Mouse (Mus musculus) limb, embryonic 10.5 days (tissue): ENCODE data around the gene Dhx29. TPM values are rescaled to one million over a fixed set of nuclear protein-coding genes. Genes with fewer than 3 reads are reported as not detected.

Experiments
- DNase-seq: peaks from one replicate; pipeline ENCODE4 v3.0.0-alpha.2; 2017; ENCODE audit warnings: low spot score
- H3K27ac ChIP-seq: fragments of 300-500 bp; sonication (generic); 2 replicates; pipeline ENCODE4 v1.5.1; 2016; ENCODE audit warnings: mild to moderate bottlenecking
- H3K27me3 ChIP-seq: fragments of 300-500 bp; sonication (generic); 2 replicates; pipeline ENCODE4 v1.6.1; 2016; ENCODE audit warnings: low read depth, mild to moderate bottlenecking; ENCODE audit not compliant: poor library complexity, severe bottlenecking
- H3K36me3 ChIP-seq: fragments of 300-500 bp; sonication (generic); 2 replicates; pipeline ENCODE4 v1.6.1; 2016; ENCODE audit warnings: mild to moderate bottlenecking, moderate library complexity
- H3K4me1 ChIP-seq: fragments of 300-500 bp; sonication (generic); 2 replicates; pipeline ENCODE4 v1.6.1; 2016
- H3K4me3 ChIP-seq: fragments of 300-500 bp; sonication (generic); 2 replicates; pipeline ENCODE4 v1.5.1; 2016; ENCODE audit warnings: mild to moderate bottlenecking, moderate library complexity
- H3K9me3 ChIP-seq: fragments of 300-500 bp; sonication (generic); replicated peaks from 2 replicates; pipeline ENCODE4 v1.6.1; 2016; ENCODE audit warnings: mild to moderate bottlenecking
- WGBS: fragments of 180-500 bp; shearing (Covaris S2); methylation state at CpG from one replicate; pipeline ENCODE4 v1.1.7; 2016; 5-methylcytosine and 5-hydroxymethylcytosine counted together
- polyA plus RNA-seq: library from polyadenylated mRNA; unstranded; fragments of >200 nt; fragmentation: Nextera tagmentation; extraction: Ambion mirVana; gene quantifications from 2 replicates; pipeline ENCODE4 v1.2.1, GENCODE M21; 2016

Dhx29 gene
- polyA plus RNA-seq: 28.1 and 35.0 TPM in 2 replicates

GRCm38 (mm10) chr13:112927287-112928001 is at the start of gene Dhx29, which contains the start of gene Mtrex:
Gene Dhx29, plus strand, starts transcription at chr13:112927454.
Gene Mtrex, minus strand, starts transcription at chr13:112927398.
- peaks cover 16% of the 10 kb centered on the region for H3K4me1 ChIP-seq
- no peaks in the 10 kb centered on the region for H3K27me3 ChIP-seq
- H3K9me3 ChIP-seq: no peaks in the 10 kb centered on the region
- WGBS: under 1% methylated on average over 57 of the region's 57 CpGs
- H3K4me3 ChIP-seq: peak within 1 kb of the TSS; percentile 88
- peak within 1 kb of the TSS; percentile 91 for H3K27ac ChIP-seq
- H3K36me3 ChIP-seq: peaks cover 42% of the 10 kb centered on the region
- peak; percentile 99 for DNase-seq

- Histone ChIP-seq H3K36me3 (peaks cover 100% of the 10 kb centered on the region), H3K9me3 (no peaks in the 10 kb centered on the region), H3K4me1 (no peaks in the 10 kb centered on the region), H3K27me3 (no peaks in the 10 kb centered on the region), H3K4me3 (no peak overlapping the region), H3K27ac (no peak overlapping the region)
- WGBS: 93% methylated on average over 12 of the region's 12 CpGs
- no peak for DNase-seq
Measured at GRCm38 (mm10) chr13:112887234-112887633, 40.0 kb upstream of the Dhx29 start.

DNA sequence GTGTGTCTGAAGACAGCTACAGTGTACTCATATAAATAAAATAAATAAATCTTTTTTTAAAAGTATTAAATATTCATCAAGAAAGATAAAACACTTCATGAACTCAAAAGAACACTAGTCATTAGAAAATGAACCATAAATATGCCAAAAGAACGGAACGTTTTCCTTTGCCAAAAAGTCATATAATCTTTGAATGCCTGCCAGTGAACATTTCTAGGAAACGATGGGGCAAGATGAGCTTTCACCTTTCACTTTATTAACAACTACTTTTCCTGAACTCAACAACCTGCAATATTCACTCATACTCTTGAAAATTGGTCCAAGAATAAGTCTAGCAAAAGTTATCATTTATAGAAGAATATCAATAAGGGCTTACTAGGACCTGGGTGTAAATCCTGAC is 25.1 kb upstream of the Dhx29 start:
- Histone ChIP-seq H3K27ac (no peak overlapping the region), H3K4me3 (no peak overlapping the region), H3K27me3 (no peaks in the 10 kb centered on the region), H3K9me3 (no peaks in the 10 kb centered on the region), H3K36me3 (peaks cover 96% of the 10 kb centered on the region), H3K4me1 (no peaks in the 10 kb centered on the region)
- 95% methylated on average over 3 of the region's 3 CpGs for WGBS
- no peak for DNase-seq

GRCm38 (mm10) chr13:112909663-112910062 is 17.6 kb upstream of the Dhx29 start:
- 82% methylated on average over 4 of the region's 4 CpGs for WGBS
- Histone ChIP-seq H3K36me3 (peaks cover 91% of the 10 kb centered on the region), H3K4me1 (no peaks in the 10 kb centered on the region), H3K27me3 (no peaks in the 10 kb centered on the region), H3K9me3 (no peaks in the 10 kb centered on the region), H3K27ac (no peak overlapping the region), H3K4me3 (no peak overlapping the region)
- no peak for DNase-seq

GRCm38 (mm10) chr13:112910434-112910833 is 16.8 kb upstream of the Dhx29 start:
- peaks cover 87% of the 10 kb centered on the region for H3K36me3 ChIP-seq
- WGBS: 92% methylated on average over 4 of the region's 4 CpGs
- no peaks in the 10 kb centered on the region for H3K4me1 ChIP-seq
- H3K9me3 ChIP-seq: no peaks in the 10 kb centered on the region
- H3K27ac ChIP-seq: no peak overlapping the region
- H3K4me3 ChIP-seq: no peak overlapping the region
- no peak for DNase-seq
- H3K27me3 ChIP-seq: no peaks in the 10 kb centered on the region

DNA sequence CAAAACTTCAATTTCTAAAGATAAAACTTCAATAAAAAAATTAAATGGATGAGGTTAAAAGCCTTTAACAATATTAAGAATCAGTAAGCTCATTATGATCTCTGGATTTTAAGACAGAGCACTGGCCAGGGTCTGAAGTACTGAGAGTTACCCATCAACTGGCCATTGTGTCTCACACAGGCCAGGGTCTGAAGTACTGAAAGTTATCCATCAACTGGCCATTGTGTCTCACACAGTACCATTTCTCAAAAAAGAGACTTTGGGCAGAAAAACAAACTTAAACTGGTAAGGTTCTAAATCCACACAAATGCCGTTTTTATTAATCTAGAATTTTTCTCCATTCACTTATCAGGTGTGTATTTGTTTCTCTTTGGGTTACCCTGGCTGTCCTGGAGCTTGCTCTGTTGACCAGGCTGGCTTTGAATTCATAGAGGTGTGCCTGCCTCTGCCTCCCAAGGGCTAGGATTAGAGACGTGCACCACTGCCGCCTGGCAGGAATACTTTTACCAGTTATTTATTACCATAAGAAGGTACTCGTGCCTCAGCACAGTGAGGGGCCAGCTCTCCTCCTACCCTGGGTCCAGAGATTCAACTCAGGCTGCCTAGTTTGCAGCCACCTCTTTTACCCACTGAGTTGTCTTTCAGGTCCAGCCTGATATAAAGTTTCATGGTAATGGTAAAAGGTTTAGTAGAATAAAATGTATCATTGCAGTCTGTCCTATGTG is 8.0 kb upstream of the Dhx29 start:
- H3K4me3 ChIP-seq: no peak overlapping the region
- H3K27ac ChIP-seq: no peak overlapping the region
- no peaks in the 10 kb centered on the region for H3K9me3 ChIP-seq
- WGBS: 87% methylated on average over 4 of the region's 4 CpGs
- no peaks in the 10 kb centered on the region for H3K27me3 ChIP-seq
- no peaks in the 10 kb centered on the region for H3K4me1 ChIP-seq
- no peak for DNase-seq
- H3K36me3 ChIP-seq: peaks cover 78% of the 10 kb centered on the region

- H3K4me1 ChIP-seq: peaks cover 5% of the 10 kb centered on the region
- WGBS: 90% methylated on average over 3 of the region's 3 CpGs
- H3K4me3 ChIP-seq: no peak overlapping the region
- no peaks in the 10 kb centered on the region for H3K9me3 ChIP-seq
- H3K36me3 ChIP-seq: peaks cover 75% of the 10 kb centered on the region
- DNase-seq: no peak
- H3K27ac ChIP-seq: no peak overlapping the region
- H3K27me3 ChIP-seq: no peaks in the 10 kb centered on the region
Measured at GRCm38 (mm10) chr13:112920906-112921305, 6.3 kb upstream of the Dhx29 start.

DNA sequence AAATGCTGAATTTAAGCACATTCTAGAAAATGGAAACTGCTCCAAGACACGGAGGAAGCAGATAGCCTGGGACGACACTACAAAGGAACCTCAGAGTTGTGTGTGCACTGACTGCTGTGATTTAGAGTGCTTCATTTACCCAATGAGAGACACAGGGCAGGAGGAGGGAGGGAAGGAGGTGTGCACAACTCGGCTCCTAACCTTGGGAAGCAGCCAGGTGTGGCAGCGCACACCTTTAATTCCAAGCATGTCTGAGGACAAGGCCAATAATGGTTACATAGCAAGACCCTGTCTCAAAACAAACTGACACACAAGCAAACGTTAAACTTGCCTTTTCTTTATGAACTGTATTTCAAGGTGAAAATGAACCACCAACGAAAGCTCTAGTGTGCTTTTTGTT is 2.0 kb upstream of the Dhx29 start:
- Histone ChIP-seq H3K27ac (no peak overlapping the region), H3K4me3 (no peak overlapping the region), H3K27me3 (no peaks in the 10 kb centered on the region), H3K4me1 (peaks cover 16% of the 10 kb centered on the region), H3K36me3 (peaks cover 42% of the 10 kb centered on the region), H3K9me3 (no peaks in the 10 kb centered on the region)
- DNase-seq: no peak
- 83% methylated on average over 6 of the region's 6 CpGs for WGBS

- H3K27me3 ChIP-seq: no peaks in the 10 kb centered on the region
- WGBS: 77% methylated on average over 4 of the region's 4 CpGs
- peak overlapping the region; percentile 88 for H3K4me3 ChIP-seq
Measured at GRCm38 (mm10) chr13:112925976-112926375, 1.3 kb upstream of the Dhx29 start.

DNA sequence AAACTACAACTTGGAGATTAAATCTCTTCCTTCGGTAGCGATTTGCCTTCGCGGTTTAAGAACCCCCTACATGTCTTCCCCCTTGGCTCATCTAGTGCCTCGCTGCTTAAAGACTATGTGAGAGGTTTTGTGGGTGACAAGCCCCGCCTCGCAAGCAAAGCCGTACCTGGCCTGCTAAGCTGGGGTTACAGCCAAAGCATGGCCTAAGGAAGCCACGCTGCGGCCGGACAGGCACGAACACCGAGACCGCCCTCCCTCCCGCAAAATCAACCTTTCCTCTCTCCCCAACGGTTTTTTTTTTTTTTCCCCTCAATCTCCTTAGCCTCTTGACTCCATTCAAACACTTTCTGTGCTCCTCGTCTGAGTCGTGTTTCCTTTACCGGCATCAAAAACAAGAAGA is 458 bp upstream of the Dhx29 start:
- Histone ChIP-seq H3K27ac (peak overlapping the region; percentile 91), H3K36me3 (peaks cover 44% of the 10 kb centered on the region), H3K4me1 (peaks cover 16% of the 10 kb centered on the region), H3K9me3 (no peaks in the 10 kb centered on the region), H3K27me3 (no peaks in the 10 kb centered on the region), H3K4me3 (peak overlapping the region; percentile 88)
- under 1% methylated on average over 19 of the region's 19 CpGs for WGBS
- peak; percentile 63 for DNase-seq

More at GRCm38 (mm10) chr13:112925976-112926375, 1.3 kb upstream of the Dhx29 start:
- Histone ChIP-seq H3K36me3 (peaks cover 43% of the 10 kb centered on the region), H3K27ac (no peak overlapping the region), H3K9me3 (no peaks in the 10 kb centered on the region), H3K4me1 (peaks cover 16% of the 10 kb centered on the region)
- no peak for DNase-seq

DNA sequence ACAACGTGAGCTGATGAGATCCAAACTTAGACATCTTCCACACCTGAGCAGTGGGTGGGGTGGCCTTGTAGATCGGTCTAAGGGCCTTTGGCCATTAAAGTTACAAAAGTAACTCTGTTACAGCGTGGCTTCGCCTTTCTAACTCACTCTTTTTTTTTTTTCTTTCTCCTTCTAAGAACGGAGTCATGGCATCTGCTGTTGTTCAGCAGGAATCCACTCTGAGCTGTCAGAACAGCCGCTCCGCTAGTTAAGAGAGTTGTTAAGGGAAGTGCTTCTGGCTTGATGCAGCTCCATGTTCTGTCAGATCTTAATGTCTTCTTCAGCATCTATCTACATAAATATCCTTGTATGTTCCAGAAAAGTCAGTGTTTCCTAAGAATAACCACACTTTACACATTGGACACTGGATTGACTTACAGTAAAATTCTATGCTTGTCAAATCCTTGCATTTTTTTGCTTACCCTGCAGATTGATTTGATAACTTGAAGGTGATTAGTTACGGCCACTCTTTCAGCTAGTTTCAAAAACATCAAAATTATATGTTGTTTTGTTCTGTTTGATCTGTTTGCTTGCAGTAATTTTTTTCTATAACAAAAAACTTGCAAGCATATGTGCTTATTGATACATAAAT is 899 bp downstream of the Dhx29 start:
- no peak for DNase-seq
- H3K9me3 ChIP-seq: no peaks in the 10 kb centered on the region

DNA sequence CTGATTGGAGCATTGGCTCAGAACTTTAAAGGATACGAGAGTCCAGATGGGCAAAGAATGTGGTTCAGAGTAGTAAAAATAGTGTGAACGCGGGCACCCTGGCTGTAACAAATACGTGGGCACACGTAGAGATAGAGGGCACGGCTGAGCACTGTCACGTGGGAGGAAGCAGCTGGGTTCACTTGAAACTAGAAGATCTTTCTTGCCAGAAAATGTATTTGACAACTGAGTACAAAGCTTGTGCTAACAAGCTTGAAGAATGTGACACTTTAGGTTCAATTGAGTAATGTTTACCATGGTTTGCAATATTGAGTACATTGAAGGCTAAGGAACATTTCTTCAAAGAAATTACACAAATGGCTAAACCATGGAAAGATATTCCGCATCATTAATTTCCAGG is 10.9 kb downstream of the Dhx29 start:
- DNase-seq: no peak
- Histone ChIP-seq H3K27ac (no peak overlapping the region), H3K4me3 (no peak overlapping the region), H3K9me3 (no peaks in the 10 kb centered on the region), H3K27me3 (no peaks in the 10 kb centered on the region), H3K36me3 (peaks cover 83% of the 10 kb centered on the region), H3K4me1 (no peaks in the 10 kb centered on the region)
- WGBS: 94% methylated on average over 8 of the region's 8 CpGs

More for the DNA sequence above, 899 bp downstream of the Dhx29 start:
- peak overlapping the region; percentile 91 for H3K27ac ChIP-seq
- peaks cover 16% of the 10 kb centered on the region for H3K4me1 ChIP-seq
- H3K27me3 ChIP-seq: no peaks in the 10 kb centered on the region
- H3K36me3 ChIP-seq: peaks cover 44% of the 10 kb centered on the region
- 9% methylated on average over 8 of the region's 8 CpGs for WGBS
- H3K4me3 ChIP-seq: peak overlapping the region; percentile 88

DNA sequence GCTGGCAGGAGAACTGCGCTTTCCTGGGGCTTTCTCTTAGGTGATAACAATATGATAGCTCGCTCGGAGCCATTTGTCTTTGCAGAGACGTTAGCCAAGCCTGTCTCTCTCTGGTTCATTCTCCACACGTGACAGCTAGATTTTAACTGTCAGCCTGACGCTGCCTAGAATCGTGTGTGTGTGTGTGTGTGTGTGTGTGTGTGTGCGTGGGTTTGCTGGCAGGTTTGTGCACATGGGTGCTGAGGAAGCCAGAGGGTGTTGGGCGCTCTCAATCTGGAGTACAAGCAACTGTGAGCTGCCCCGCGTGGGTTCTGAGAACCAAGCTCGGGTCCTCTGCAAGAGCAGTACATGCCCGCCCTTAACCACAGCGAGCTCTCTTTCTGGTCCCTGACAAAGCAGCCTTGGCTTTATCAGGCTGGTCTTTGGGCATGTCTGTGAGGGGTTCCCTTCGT is 14.7 kb downstream of the Dhx29 start:
- no peak for DNase-seq
- Histone ChIP-seq H3K9me3 (no peaks in the 10 kb centered on the region), H3K27ac (no peak overlapping the region), H3K36me3 (peaks cover 87% of the 10 kb centered on the region), H3K4me3 (no peak overlapping the region), H3K4me1 (no peaks in the 10 kb centered on the region), H3K27me3 (no peaks in the 10 kb centered on the region)
- 50% methylated on average over 15 of the region's 15 CpGs for WGBS
